Mouse (Mus musculus) bone marrow macrophage, adult 2 months (primary cell): ENCODE results near the gene Tenm4. TPM values are rescaled to one million over a fixed set of nuclear protein-coding genes. Genes with fewer than 3 reads are reported as not detected.

ENCODE experiments used
- H3K27ac ChIP-seq: 2 replicates; pipeline ENCODE4 v1.5.1; 2012; ENCODE audit warnings: low read depth, low read length; ENCODE audit not compliant: insufficient read depth
- H3K4me1 ChIP-seq: 2 replicates; pipeline ENCODE4 v1.6.1; 2012; ENCODE audit warnings: low read length; ENCODE audit not compliant: control insufficient read depth, insufficient read depth
- H3K4me3 ChIP-seq: 2 replicates; pipeline ENCODE4 v1.5.1; 2012; ENCODE audit warnings: mild to moderate bottlenecking, low read length, moderate library complexity; ENCODE audit not compliant: insufficient read depth
- CTCF ChIP-seq: IDR thresholded peaks from 2 replicates; pipeline ENCODE4 v1.5.1; 2012; ENCODE audit warnings: low read depth, mild to moderate bottlenecking, low read length, moderate library complexity
- POLR2A ChIP-seq: IDR thresholded peaks from 2 replicates; pipeline ENCODE4 v1.6.1; 2012; ENCODE audit warnings: mild to moderate bottlenecking, low read depth, low read length, borderline replicate concordance
- polyA plus RNA-seq: library from polyadenylated mRNA; stranded (reverse); fragments of >200 nt; gene quantifications from 2 replicates; pipeline ENCODE4 v1.2.4, GENCODE M21; 2012; ENCODE audit not compliant: missing spikeins, insufficient read depth, insufficient read length

Tenm4 gene
- polyA plus RNA-seq, 1 experiment = not detected

GRCm38 (mm10) chr7:96647657-96648056 lies 476.6 kb downstream of the Tenm4 start:
- no peak overlapping the region for H3K27ac ChIP-seq
- no peak overlapping the region for H3K4me3 ChIP-seq
- no peak for TF ChIP-seq POLR2A
- TF ChIP-seq CTCF = no peak
- no peaks in the 10 kb centered on the region for H3K4me1 ChIP-seq

GRCm38 (mm10) chr7:96648606-96649005 lies 477.6 kb downstream of the Tenm4 start:
- H3K4me3 ChIP-seq = no peak overlapping the region
- H3K4me1 ChIP-seq = no peaks in the 10 kb centered on the region
- TF ChIP-seq CTCF (no peak), POLR2A (no peak)
- no peak overlapping the region for H3K27ac ChIP-seq

GRCm38 (mm10) chr7:96649171-96649570 lies 478.1 kb downstream of the Tenm4 start:
- Histone ChIP-seq H3K4me3 (no peak overlapping the region), H3K4me1 (no peaks in the 10 kb centered on the region), H3K27ac (no peak overlapping the region)
- TF ChIP-seq POLR2A = no peak
- TF ChIP-seq CTCF = no peak

- TF ChIP-seq POLR2A (no peak), CTCF (no peak)
- Histone ChIP-seq H3K4me1 (no peaks in the 10 kb centered on the region), H3K4me3 (no peak overlapping the region), H3K27ac (no peak overlapping the region)
Observed at GRCm38 (mm10) chr7:96650435-96650834, 479.4 kb downstream of the Tenm4 start.

- H3K27ac ChIP-seq = no peak overlapping the region
- no peaks in the 10 kb centered on the region for H3K4me1 ChIP-seq
- no peak for TF ChIP-seq POLR2A
- TF ChIP-seq CTCF = no peak
- H3K4me3 ChIP-seq = no peak overlapping the region
Observed at GRCm38 (mm10) chr7:96651055-96651454, 480.0 kb downstream of the Tenm4 start.

GRCm38 (mm10) chr7:96651626-96652341 lies 480.7 kb downstream of the Tenm4 start:
- no peak for TF ChIP-seq POLR2A
- TF ChIP-seq CTCF = no peak
- Histone ChIP-seq H3K4me3 (no peak overlapping the region), H3K4me1 (no peaks in the 10 kb centered on the region), H3K27ac (no peak overlapping the region)

GRCm38 (mm10) chr7:96652844-96653243 lies 481.8 kb downstream of the Tenm4 start:
- TF ChIP-seq POLR2A (no peak), CTCF (no peak)
- Histone ChIP-seq H3K4me3 (no peak overlapping the region), H3K4me1 (no peaks in the 10 kb centered on the region), H3K27ac (no peak overlapping the region)

GRCm38 (mm10) chr7:96654206-96654605 lies 483.2 kb downstream of the Tenm4 start:
- Histone ChIP-seq H3K4me3 (no peak overlapping the region), H3K4me1 (no peaks in the 10 kb centered on the region), H3K27ac (no peak overlapping the region)
- TF ChIP-seq CTCF (no peak), POLR2A (no peak)

- no peaks in the 10 kb centered on the region for H3K4me1 ChIP-seq
- TF ChIP-seq POLR2A (no peak), CTCF (no peak)
- H3K4me3 ChIP-seq = no peak overlapping the region
- H3K27ac ChIP-seq = no peak overlapping the region
Observed at GRCm38 (mm10) chr7:96655096-96655716, 484.2 kb downstream of the Tenm4 start.

GRCm38 (mm10) chr7:96657101-96657830 lies 486.2 kb downstream of the Tenm4 start:
- Histone ChIP-seq H3K4me1 (no peaks in the 10 kb centered on the region), H3K4me3 (no peak overlapping the region), H3K27ac (no peak overlapping the region)
- TF ChIP-seq CTCF (no peak), POLR2A (no peak)
